Mouse (Mus musculus): ENCODE measurements around the gene Adgrf1. TPM values are rescaled to one million over a fixed set of nuclear protein-coding genes. Genes with fewer than 3 reads are reported as not detected.

The Adgrf1 gene
- polyA plus RNA-seq (2015; fragmentation: Nextera tagmentation; extraction: Ambion mirVana), result not detected in 2 replicates

DNA sequence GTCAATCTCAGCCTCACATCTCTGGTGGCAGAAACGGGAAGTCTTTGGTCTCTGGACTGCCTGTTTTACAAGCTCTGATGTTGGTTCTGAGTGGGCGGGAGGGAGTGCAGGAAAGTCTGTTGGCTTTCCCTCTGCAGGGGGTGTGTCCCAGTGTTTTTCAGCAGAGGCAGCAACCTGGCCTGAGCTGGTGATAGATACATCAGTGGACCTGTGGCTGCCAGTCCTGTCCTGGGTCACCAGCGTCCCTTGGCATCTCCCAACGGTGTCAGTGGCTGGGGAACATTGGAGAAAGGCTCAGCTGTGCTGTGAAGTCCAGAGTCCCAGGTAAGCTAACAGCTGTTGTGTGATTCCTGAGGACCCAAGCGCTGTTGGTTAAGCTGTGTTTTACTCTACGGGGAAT, at the start of gene Adgrf1:
Gene Adgrf1, plus strand, starts transcription at position 169 of the 400 bp plus-strand sequence.

GRCm38 (mm10) chr17:43359826-43360619, 89.9 kb downstream of the Adgrf1 start, which contains the start of gene Adgrf5:
TSS of gene Adgrf5 (plus strand) at chr17:43360451.

Other genes starting within 250 kb of the Adgrf1 start
- 6.6 and 8.7 TPM in 2 replicates for gene Adgrf5, start 90.1 kb downstream of the Adgrf1 start, polyA plus RNA-seq (2015; fragmentation: Nextera tagmentation; extraction: Ambion mirVana)
- gene Mep1a, start 232.5 kb downstream of the Adgrf1 start, polyA plus RNA-seq (2015; fragmentation: Nextera tagmentation; extraction: Ambion mirVana), result not detected in 2 replicates